Mouse (Mus musculus) heart, postnatal 36 days (tissue): ENCODE data around the gene Gm17018. TPM values are rescaled to one million over a fixed set of nuclear protein-coding genes. Genes with fewer than 3 reads are reported as not detected.

Source experiments
- DNase-seq, 2 experiments: peaks; one replicate each; pipeline ENCODE4 v3.0.0; 2021 to 2022
- intact Hi-C: fragments of 180-260 bp; cut with DNase I; formaldehyde crosslinking; loops from one replicate; pipeline ENCODE4 v1.15.1; 2025
- total RNA-seq, 2 experiments: library from RNA; stranded (reverse); gene quantifications; 2 replicates each; pipeline ENCODE4 v1.2.3; 2021

The Gm17018 gene
- 10 to 100 TPM; 17.6 to 21.5 TPM for total RNA-seq

GRCm38 (mm10) chr19:45560153-45560890 is at the start of gene Gm17018, which contains the start of gene Poll:
Gm17018 (plus strand) TSS chr19:45560615.
Poll (minus strand) TSS chr19:45560531.
- intact Hi-C loops = no loop called here
- DNase-seq = peak; percentile 83 to 87

GRCm38 (mm10) chr19:45510680-45511079 is 49.7 kb upstream of the Gm17018 start:
- no peak for DNase-seq

GRCm38 (mm10) chr19:45511406-45511805 is 49.0 kb upstream of the Gm17018 start:
- intact Hi-C loops = no loop called here
- DNase-seq = no peak

More at GRCm38 (mm10) chr19:45510680-45511079, 49.7 kb upstream of the Gm17018 start:
- intact Hi-C loops = no loop called here

- DNase-seq = no peak
- intact Hi-C loops = no loop called here
Observed at GRCm38 (mm10) chr19:45515341-45515740, 45.1 kb upstream of the Gm17018 start.

- intact Hi-C loops = no loop called here
- DNase-seq = no peak
Observed at GRCm38 (mm10) chr19:45516264-45516663, 44.2 kb upstream of the Gm17018 start.

- intact Hi-C loops = no loop called here
- no peak for DNase-seq
Observed at GRCm38 (mm10) chr19:45527382-45527781, 33.0 kb upstream of the Gm17018 start.

GRCm38 (mm10) chr19:45527931-45528534 is 32.4 kb upstream of the Gm17018 start:
- intact Hi-C loops = no loop called here
- no peak for DNase-seq

- DNase-seq = no peak
- intact Hi-C loops = no loop called here
Observed at GRCm38 (mm10) chr19:45529294-45529693, 31.1 kb upstream of the Gm17018 start.

GRCm38 (mm10) chr19:45530200-45530995 is 30.0 kb upstream of the Gm17018 start:
- intact Hi-C loops = no loop called here
- peak; percentile 35 to 38 for DNase-seq

- DNase-seq = no peak
- intact Hi-C loops = no loop called here
Observed at GRCm38 (mm10) chr19:45531554-45531953, 28.9 kb upstream of the Gm17018 start.

- DNase-seq = no peak
- intact Hi-C loops = no loop called here
Observed at GRCm38 (mm10) chr19:45533617-45534016, 26.8 kb upstream of the Gm17018 start.

- intact Hi-C loops = no loop called here
- DNase-seq = no peak
Observed at GRCm38 (mm10) chr19:45535214-45535735, 25.1 kb upstream of the Gm17018 start.

- intact Hi-C loops = no loop called here
- no peak for DNase-seq
Observed at GRCm38 (mm10) chr19:45535929-45536328, 24.5 kb upstream of the Gm17018 start.

GRCm38 (mm10) chr19:45537505-45537904 is 22.9 kb upstream of the Gm17018 start:
- intact Hi-C loops = no loop called here
- DNase-seq = peak; percentile 35 to 64

GRCm38 (mm10) chr19:45540657-45541408 is 19.6 kb upstream of the Gm17018 start:
- intact Hi-C loops = loop anchor here (5.0 kb wide), 2 partner anchors 54 to 244 kb away; no protein-coding TSS in a partner anchor
- no peak for DNase-seq

- DNase-seq = peak; percentile 25 to 39
- intact Hi-C loops = loop anchor here (5.0 kb wide), 2 partner anchors 54 to 244 kb away; no protein-coding TSS in a partner anchor
Observed at GRCm38 (mm10) chr19:45541409-45542041, 18.9 kb upstream of the Gm17018 start.

- intact Hi-C loops = loop anchor here (5.0 kb wide), 2 partner anchors 55 to 245 kb away; no protein-coding TSS in a partner anchor
- DNase-seq = no peak
Observed at GRCm38 (mm10) chr19:45542061-45542460, 18.4 kb upstream of the Gm17018 start.

- intact Hi-C loops = loop anchor here (2.0 to 5.0 kb wide), 4 partner anchors 57 to 368 kb away; no protein-coding TSS in a partner anchor
- peak in 1 of 2 experiments; percentile 15 for DNase-seq
Observed at GRCm38 (mm10) chr19:45544152-45544924, 16.1 kb upstream of the Gm17018 start.

- intact Hi-C loops = loop anchor here (1.0 to 5.0 kb wide), 6 partner anchors 58 to 368 kb away; no protein-coding TSS in a partner anchor
- peak; percentile 86 to 88 for DNase-seq
Observed at GRCm38 (mm10) chr19:45544925-45545321, 15.5 kb upstream of the Gm17018 start.
